Mouse (Mus musculus): ENCODE measurements around the gene Apoc1.

The Apoc1 gene

GRCm38 (mm10) chr7:19685374-19685773 is 7.1 kb downstream of the Apoc1 start:
- DNase-seq (ENCODE audit: low spot score in 2 of 2) = no peak

- no peak for DNase-seq (ENCODE audit: low spot score in 2 of 2)
Measured at GRCm38 (mm10) chr7:19683771-19684201, 8.7 kb downstream of the Apoc1 start.

GRCm38 (mm10) chr7:19682979-19683378 is 9.5 kb downstream of the Apoc1 start:
- DNase-seq (ENCODE audit: low spot score in 2 of 2) = no peak

GRCm38 (mm10) chr7:19681202-19681694 is 11.2 kb downstream of the Apoc1 start, which contains the start of the genes Gm44805 and Apoc4:
Gm44805 (minus strand) TSS chr7:19681423.
Apoc4 (minus strand) TSS chr7:19681479.
- no peak for DNase-seq (ENCODE audit: low spot score in 2 of 2)

GRCm38 (mm10) chr7:19680702-19681101 is 11.8 kb downstream of the Apoc1 start:
- no peak for DNase-seq (ENCODE audit: low spot score in 2 of 2)

- DNase-seq (ENCODE audit: low spot score in 2 of 2) = no peak
Measured at GRCm38 (mm10) chr7:19678901-19679300, 13.6 kb downstream of the Apoc1 start.

- no peak for DNase-seq (ENCODE audit: low spot score in 2 of 2)
Measured at GRCm38 (mm10) chr7:19677872-19678271, 14.6 kb downstream of the Apoc1 start, which contains the start of gene Apoc2. Apoc2 (minus strand) TSS chr7:19677941.

GRCm38 (mm10) chr7:19676662-19677061 is 15.8 kb downstream of the Apoc1 start:
- no peak for DNase-seq (ENCODE audit: low spot score in 2 of 2)

- no peak for DNase-seq (ENCODE audit: low spot score in 2 of 2)
Measured at GRCm38 (mm10) chr7:19675824-19676223, 16.6 kb downstream of the Apoc1 start.

GRCm38 (mm10) chr7:19673083-19673699 is 19.3 kb downstream of the Apoc1 start:
- DNase-seq (ENCODE audit: low spot score in 2 of 2) = no peak

GRCm38 (mm10) chr7:19671511-19671910 is 20.9 kb downstream of the Apoc1 start:
- no peak for DNase-seq (ENCODE audit: low spot score in 2 of 2)

GRCm38 (mm10) chr7:19668947-19669721 is 23.3 kb downstream of the Apoc1 start:
- DNase-seq (ENCODE audit: low spot score in 2 of 2) = peak; percentile 83 to 94

- DNase-seq (ENCODE audit: low spot score in 2 of 2) = no peak
Measured at GRCm38 (mm10) chr7:19667434-19667833, 25.0 kb downstream of the Apoc1 start.

- DNase-seq (ENCODE audit: low spot score in 2 of 2) = no peak
Measured at GRCm38 (mm10) chr7:19666750-19667149, 25.7 kb downstream of the Apoc1 start.

GRCm38 (mm10) chr7:19664955-19665841 is 27.3 kb downstream of the Apoc1 start, which contains the start of gene Clptm1:
Clptm1 (minus strand) TSS chr7:19665033.
- DNase-seq (ENCODE audit: low spot score in 2 of 2) = peak; percentile 95 to 97

- DNase-seq (ENCODE audit: low spot score in 2 of 2) = no peak
Measured at GRCm38 (mm10) chr7:19664455-19664954, 28.0 kb downstream of the Apoc1 start.

- peak; percentile 6 to 16 for DNase-seq (ENCODE audit: low spot score in 2 of 2)
Measured at GRCm38 (mm10) chr7:19663940-19664339, 28.5 kb downstream of the Apoc1 start.

- DNase-seq (ENCODE audit: low spot score in 2 of 2) = no peak
Measured at GRCm38 (mm10) chr7:19652614-19653013, 39.8 kb downstream of the Apoc1 start.

- no peak for DNase-seq (ENCODE audit: low spot score in 2 of 2)
Measured at GRCm38 (mm10) chr7:19651063-19651786, 41.2 kb downstream of the Apoc1 start.

- DNase-seq (ENCODE audit: low spot score in 2 of 2) = no peak
Measured at GRCm38 (mm10) chr7:19641223-19641622, 51.2 kb downstream of the Apoc1 start.

Data from thymus, postnatal 10 days (tissue).